Mouse (Mus musculus): ENCODE data around the gene Bmi1.

Bmi1 gene

GRCm38 (mm10) chr2:18722208-18722830 lies 45.5 kb downstream of the Bmi1 start:
- no peak for DNase-seq (ENCODE audit: extremely low spot score, low spot score)

- no peak for DNase-seq (ENCODE audit: extremely low spot score, low spot score)
Observed at GRCm38 (mm10) chr2:18724462-18724861, 47.6 kb downstream of the Bmi1 start.

GRCm38 (mm10) chr2:18725880-18726279 lies 49.1 kb downstream of the Bmi1 start:
- no peak for DNase-seq (ENCODE audit: extremely low spot score, low spot score)

- peak; percentile 62 for DNase-seq (ENCODE audit: extremely low spot score, low spot score)
Observed at GRCm38 (mm10) chr2:18731718-18732117, 54.9 kb downstream of the Bmi1 start.

- no peak for DNase-seq (ENCODE audit: extremely low spot score, low spot score)
Observed at GRCm38 (mm10) chr2:18734394-18735127, 57.7 kb downstream of the Bmi1 start.

Measured in neural tube, embryonic 10.5 days (tissue).